Mouse (Mus musculus) left cerebral cortex, postnatal 10 days (tissue): ENCODE data around the gene Chrm4. TPM values are rescaled to one million over a fixed set of nuclear protein-coding genes. Genes with fewer than 3 reads are reported as not detected.

Source experiments
- DNase-seq, 2 experiments: peaks; one replicate each; pipeline ENCODE4 v3.0.0; 2021 to 2022; ENCODE audit warnings: low spot score in 2 of 2, mixed read lengths in 1 of 2; ENCODE audit errors: extremely low spot score in 1 of 2
- intact Hi-C: fragments of 180-260 bp; cut with DNase I; formaldehyde crosslinking; loops from one replicate; pipeline ENCODE4 v1.15.1; 2025
- total RNA-seq, 2 experiments: library from RNA; stranded (reverse); gene quantifications; 2 replicates each; pipeline ENCODE4 v1.2.3; 2021

Gene Chrm4
- total RNA-seq, 2 experiments from 2014 or later, result 29.6 to 33.0 TPM

DNA sequence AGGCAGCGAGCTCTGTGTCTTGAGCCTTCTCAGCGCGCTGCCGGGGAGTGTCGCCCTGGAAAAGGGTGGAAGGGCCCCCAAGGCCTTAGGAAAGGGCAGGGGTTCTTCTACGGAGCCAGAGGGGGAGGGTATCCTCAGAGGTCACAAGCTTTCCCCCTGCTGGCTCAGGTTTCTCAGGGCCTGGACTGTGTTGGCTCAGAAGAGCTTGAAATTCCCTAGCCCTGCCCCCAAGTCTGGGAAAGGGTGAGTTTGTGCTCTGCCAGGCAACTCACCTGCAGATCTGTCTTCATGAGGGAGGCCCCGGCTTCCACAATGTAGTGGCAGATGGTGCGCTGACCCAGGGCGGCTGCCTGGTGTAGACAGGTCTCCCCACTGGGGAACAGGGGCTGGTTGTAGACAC is 6.4 kb downstream of the Chrm4 start:
- intact Hi-C loops, result no loop called here
- no peak for DNase-seq

DNA sequence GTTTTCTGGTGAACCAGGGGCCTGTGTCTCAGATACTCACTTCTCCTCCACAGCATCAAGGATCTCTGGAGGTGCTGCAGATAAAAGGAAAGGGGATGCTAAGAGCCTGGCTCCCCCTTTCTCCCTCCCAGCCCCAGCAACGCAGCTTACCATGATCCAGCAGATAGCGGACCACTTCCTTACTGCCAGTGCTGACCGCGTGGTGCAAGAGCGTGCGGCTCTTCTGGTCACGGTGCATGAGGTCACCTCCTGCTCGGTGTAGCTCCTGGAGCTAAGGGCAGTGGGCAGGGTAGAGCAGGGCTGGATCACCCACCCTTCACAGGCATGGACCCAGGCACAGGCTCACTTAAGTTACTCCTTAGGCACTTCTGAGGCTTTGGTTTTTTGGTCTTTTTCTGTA is 7.0 kb downstream of the Chrm4 start:
- no peak for DNase-seq
- intact Hi-C loops, result no loop called here

DNA sequence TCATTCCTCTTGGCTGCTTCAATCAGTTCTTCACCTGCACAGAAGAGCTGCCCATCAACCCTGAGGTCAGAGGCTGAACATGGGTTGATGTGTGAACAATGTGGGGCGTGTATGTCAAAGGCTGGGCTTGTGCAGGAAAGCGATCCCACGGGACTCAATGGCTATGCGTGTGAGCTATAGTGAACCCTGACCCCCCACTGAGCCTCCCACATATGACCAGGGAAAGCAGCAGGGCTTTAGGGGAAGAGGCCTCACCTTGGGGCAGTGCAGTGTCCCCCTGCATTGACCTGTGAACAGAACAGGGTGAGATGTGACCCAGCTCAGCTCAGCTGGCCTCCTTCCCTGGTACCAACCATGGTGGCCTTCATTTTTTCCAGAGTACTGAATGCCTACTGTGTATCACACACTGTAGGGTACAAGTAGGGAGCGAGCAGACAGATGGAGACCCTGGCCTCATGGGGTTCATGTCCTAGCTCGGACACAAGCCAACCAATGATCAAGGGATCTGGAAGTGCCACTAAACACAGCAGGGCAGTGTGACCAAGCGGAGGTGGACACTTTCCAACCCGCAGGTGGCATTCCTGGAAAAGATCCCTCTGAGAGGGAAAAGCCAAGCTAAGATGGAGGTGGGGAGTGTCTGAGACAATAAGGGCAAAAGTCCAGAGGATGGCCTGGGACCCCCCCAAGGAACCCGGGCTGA is 7.9 kb downstream of the Chrm4 start:
- DNase-seq, result no peak
- intact Hi-C loops, result no loop called here

- intact Hi-C loops, result no loop called here
- no peak for DNase-seq
Observed at GRCm38 (mm10) chr2:91936154-91936553, 9.1 kb downstream of the Chrm4 start.

DNA sequence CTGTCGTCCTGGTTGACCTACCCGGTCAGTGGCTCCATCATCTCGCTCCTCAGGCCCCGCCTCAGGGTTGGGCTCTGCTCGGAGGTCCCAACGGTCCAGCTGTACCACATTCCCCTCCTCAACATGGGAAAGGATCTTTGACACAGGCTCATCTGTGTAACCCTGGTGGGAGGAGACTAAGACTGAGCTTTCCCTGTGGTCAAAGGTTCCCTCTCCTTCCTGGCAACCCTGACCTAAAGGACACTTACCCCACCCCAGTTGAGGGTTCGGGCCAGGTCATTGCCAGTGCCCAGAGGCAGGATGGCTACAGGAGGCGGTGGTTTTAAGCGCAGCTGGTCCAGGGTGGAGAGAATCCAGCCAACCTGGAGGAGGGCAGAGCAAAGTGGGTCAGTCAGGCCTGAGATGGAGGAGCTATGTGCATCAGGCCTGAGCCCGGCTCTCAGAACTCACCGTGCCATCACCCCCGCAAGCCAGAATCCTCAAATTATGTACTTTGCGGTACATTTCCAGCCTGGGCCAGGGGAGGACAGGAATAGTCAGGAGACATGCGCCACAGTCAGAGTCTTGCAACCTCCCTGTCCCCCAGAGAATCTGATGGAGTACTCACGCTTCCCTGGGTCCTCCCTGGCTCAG is 12.4 kb downstream of the Chrm4 start:
- DNase-seq, result no peak
- intact Hi-C loops, result no loop called here

DNA sequence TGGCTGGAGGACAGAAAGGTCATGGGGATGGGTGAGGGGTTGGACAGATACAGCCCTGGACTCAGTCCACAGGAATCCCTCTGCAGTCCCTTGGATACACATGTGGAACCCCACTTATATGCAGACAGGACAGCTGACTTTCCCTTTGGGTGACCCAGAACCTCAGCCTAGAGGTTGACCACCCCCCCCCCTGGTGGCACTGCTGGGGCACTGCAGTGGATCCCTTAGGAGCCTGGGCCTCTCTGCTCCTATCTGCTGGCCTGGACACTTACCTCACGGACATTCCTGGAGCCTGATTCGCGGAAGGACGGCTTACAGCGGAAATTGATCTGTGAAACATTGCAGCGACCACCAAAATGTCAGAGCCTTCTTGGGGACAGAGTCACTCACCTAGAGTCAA is 15.3 kb downstream of the Chrm4 start:
- DNase-seq, result no peak
- intact Hi-C loops, result loop anchor here (5.0 kb wide), 2 partner anchors 40 to 115 kb away; no protein-coding TSS in a partner anchor

DNA sequence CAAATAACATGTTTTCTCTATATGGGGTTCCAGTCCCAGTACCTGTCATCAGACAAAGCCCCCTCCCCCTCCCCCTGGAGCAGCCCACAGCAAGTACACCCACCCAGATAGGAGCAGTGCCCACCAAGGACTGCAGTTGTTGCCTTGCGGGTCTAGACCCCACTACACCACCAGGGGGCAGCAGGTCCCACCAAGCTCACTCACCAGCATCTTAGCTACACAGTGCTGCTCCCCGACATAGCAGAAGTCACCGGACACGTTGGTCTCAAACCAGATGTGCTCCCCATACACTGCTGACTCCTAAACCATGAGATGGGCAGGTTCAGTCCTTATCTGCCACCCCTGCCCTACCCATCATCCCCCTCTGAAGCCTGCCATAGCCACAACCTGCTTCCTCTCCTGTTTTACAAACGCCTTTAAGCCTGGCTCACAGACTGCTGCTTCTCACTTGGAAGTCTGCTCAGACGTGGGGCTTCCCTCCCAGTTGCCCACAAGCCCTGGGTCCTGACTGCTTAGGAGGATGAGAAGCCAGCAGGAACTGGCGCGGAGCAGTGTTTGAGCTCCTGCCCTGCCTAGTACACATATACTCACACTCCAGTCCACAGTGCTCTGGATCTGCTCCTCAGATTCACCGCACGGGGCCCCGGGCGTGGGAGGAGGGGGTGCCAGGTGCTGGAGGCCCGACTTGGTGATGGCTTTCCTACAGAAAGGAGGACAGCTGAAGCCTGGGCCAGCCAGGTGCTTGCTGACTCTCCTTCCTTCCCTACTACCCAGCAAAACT is 17.3 kb downstream of the Chrm4 start:
- DNase-seq, result peak; percentile 80 to 83
- intact Hi-C loops, result loop anchor here (5.0 kb wide), 2 partner anchors 38 to 113 kb away; no protein-coding TSS in a partner anchor

- intact Hi-C loops, result no loop called here
- DNase-seq, result no peak
Observed at GRCm38 (mm10) chr2:91945483-91945882, 18.4 kb downstream of the Chrm4 start, which contains the start of gene Gm9821. Gene Gm9821, plus strand, starts transcription at chr2:91945703.

DNA sequence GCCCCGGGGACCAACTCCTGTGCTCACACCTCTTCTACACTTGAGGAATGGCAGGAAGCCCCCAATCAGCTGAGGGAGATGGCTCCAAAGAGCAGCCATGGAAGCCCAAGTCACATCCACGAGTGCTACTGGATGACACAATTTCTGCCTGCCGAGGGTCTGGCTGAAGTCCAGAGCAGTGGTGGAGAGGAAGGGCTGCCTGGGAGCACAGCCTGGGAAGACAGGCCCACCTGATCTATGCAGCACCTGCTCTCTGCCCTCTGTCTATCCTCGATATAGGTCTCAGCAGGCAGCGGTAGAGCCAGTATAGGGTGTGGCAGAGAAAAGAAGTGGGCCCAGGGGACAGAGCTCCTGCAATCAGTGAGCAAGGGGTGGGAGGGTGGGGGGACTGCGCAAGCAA is 19.8 kb downstream of the Chrm4 start:
- intact Hi-C loops, result no loop called here
- DNase-seq, result no peak

GRCm38 (mm10) chr2:91947397-91948150 is 20.5 kb downstream of the Chrm4 start:
- intact Hi-C loops, result no loop called here
- DNase-seq, result no peak

GRCm38 (mm10) chr2:91948151-91948509 is 21.1 kb downstream of the Chrm4 start:
- intact Hi-C loops, result no loop called here
- no peak for DNase-seq

DNA sequence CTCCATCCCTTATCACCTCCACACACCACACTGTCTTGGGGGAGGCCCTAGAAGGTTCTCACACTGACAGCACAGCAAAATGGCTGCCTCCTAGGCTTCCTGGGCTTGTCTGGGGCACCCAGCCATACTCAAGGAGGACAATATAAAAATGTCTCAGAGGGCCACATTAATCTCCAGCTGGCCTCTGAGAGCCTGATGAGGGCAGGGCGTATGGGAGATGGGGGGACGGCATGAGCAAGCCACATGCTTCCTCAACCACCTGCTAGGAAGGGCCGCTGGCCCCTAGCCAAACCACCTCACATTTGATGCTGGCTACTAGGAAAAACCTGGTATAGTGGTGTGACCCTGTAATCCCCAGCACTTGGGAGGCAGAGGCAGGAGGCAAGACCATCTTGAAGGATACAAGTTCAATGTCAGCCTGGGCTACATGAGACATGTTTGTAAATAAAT is 21.8 kb downstream of the Chrm4 start:
- no peak for DNase-seq
- intact Hi-C loops, result no loop called here

GRCm38 (mm10) chr2:91949411-91950274 is 22.6 kb downstream of the Chrm4 start:
- intact Hi-C loops, result no loop called here
- DNase-seq, result peak in 1 of 2 experiments; percentile 84

GRCm38 (mm10) chr2:91950275-91951085 is 23.4 kb downstream of the Chrm4 start:
- intact Hi-C loops, result no loop called here
- peak in 1 of 2 experiments; percentile 77 for DNase-seq

DNA sequence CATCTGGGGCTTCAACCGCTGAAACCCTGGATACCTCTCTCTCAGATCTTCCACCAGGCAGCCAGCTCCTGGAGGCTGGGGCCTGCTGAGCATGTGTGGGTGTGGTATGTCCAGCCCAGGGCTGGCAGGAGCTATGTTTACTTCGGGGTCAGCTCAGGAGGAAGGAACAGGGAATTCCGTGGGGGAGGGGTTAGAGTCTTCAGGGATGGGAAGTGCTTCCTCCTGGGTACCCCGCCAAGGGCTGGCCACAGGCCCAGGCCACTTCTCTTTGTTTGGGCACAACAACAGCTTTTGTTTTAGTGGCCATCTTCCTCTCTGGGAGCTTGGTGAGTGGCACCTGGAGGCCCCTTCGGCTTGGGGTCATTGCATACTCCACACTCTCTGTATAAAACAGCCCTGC is 26.8 kb downstream of the Chrm4 start:
- DNase-seq, result peak in 1 of 2 experiments; percentile 92
- intact Hi-C loops, result no loop called here

GRCm38 (mm10) chr2:91955121-91955591 is 28.1 kb downstream of the Chrm4 start:
- no peak for DNase-seq
- intact Hi-C loops, result no loop called here

DNA sequence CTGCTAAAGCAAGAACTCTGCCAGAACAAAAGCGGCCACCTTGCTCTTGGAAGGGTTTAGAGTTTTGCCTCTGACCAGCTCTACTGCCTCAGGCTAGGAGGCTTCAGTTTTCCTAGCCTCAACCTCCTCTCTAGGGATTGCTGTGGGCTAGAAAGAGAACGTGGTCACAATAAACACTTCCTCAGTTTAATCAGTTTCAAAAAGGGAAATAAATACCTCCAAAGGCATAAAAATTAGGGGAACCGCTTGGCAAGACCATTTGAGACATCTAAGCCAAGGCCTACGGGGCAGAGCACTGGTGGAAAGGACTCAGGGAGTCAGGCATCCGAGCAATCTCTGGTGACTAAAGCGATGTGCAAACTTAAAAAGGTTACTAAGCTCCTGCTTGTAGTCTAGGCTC is 28.8 kb downstream of the Chrm4 start:
- intact Hi-C loops, result no loop called here
- DNase-seq, result no peak
